Mouse (Mus musculus): Measurements from ENCODE around the gene Pdzd9. TPM values are rescaled to one million over a fixed set of nuclear protein-coding genes. Genes with fewer than 3 reads are reported as not detected.
A peak's percentile ranks its signal among the peaks of the same experiment; 100 is the strongest.
"Not testable (repeated sequence)": the region's sequence is repeated elsewhere in the genome, so short reads cannot be mapped to it uniquely, and the experiment has no call there.

Pdzd9 gene
- polyA plus RNA-seq (2014; fragmentation: Nextera tagmentation; extraction: Ambion mirVana) = 0.23 and 0.29 TPM in 2 replicates

- Histone ChIP-seq H3K27ac (ENCODE audit: low read depth, low read length) (no peak within 1 kb of the TSS), H3K4me1 (replicated peaks; ENCODE audit: control insufficient read depth, insufficient read depth, low read length) (no peaks in the 10 kb centered on the region), H3K36me3 (ENCODE audit: control insufficient read depth, insufficient read depth, low read length) (no peaks in the 10 kb centered on the region), H3K9ac (ENCODE audit: low read depth, low read length) (no peak within 1 kb of the TSS; the same call in 1 of the 2 replicates), H3K4me2 (no peak within 1 kb of the TSS), H3K9me3 (ENCODE audit: control insufficient read depth, low read length) (no peaks in the 10 kb centered on the region), H3K27me3 (replicated peaks; ENCODE audit: control insufficient read depth, insufficient read depth, low read length) (no peaks in the 10 kb centered on the region), H3K4me3 (ENCODE audit: low read depth, low read length) (no peak within 1 kb of the TSS)
- WGBS = 22% methylated on average over 14 of the region's 14 CpGs
- DNase-seq (ENCODE audit: low spot score) (peak; percentile 74), ATAC-seq (replicated peaks; ENCODE audit: low FRiP score) (peak; percentile 52; the same call in 1 of the 2 replicates)
Observed at GRCm38 (mm10) chr7:120670153-120670875, at the start of gene Pdzd9. TSS of gene Pdzd9 (minus strand) at chr7:120670343.

- Histone ChIP-seq H3K9me3 (ENCODE audit: control insufficient read depth, low read length) (no peaks in the 10 kb centered on the region), H3K4me3 (ENCODE audit: low read depth, low read length) (no peak overlapping the region), H3K27ac (ENCODE audit: low read depth, low read length) (no peak overlapping the region), H3K27me3 (replicated peaks; ENCODE audit: control insufficient read depth, insufficient read depth, low read length) (no peaks in the 10 kb centered on the region), H3K4me1 (replicated peaks; ENCODE audit: control insufficient read depth, insufficient read depth, low read length) (no peaks in the 10 kb centered on the region), H3K36me3 (ENCODE audit: control insufficient read depth, insufficient read depth, low read length) (no peaks in the 10 kb centered on the region), H3K9ac (ENCODE audit: low read depth, low read length) (no peak overlapping the region), H3K4me2 (no peak overlapping the region)
- WGBS = 72% methylated on average over 2 of the region's 2 CpGs
- ATAC-seq (replicated peaks; ENCODE audit: low FRiP score) (no peak), DNase-seq (ENCODE audit: low spot score) (no peak)
Observed at GRCm38 (mm10) chr7:120717261-120717660, 47.1 kb upstream of the Pdzd9 start.

GRCm38 (mm10) chr7:120713951-120714350 lies 43.8 kb upstream of the Pdzd9 start:
- DNase-seq (ENCODE audit: low spot score); H3K4me1 ChIP-seq (replicated peaks; ENCODE audit: control insufficient read depth, insufficient read depth, low read length); H3K4me2 ChIP-seq; H3K9me3 ChIP-seq (ENCODE audit: control insufficient read depth, low read length); H3K27ac ChIP-seq (ENCODE audit: low read depth, low read length); H3K36me3 ChIP-seq (ENCODE audit: control insufficient read depth, insufficient read depth, low read length); H3K9ac ChIP-seq (ENCODE audit: low read depth, low read length); H3K27me3 ChIP-seq (replicated peaks; ENCODE audit: control insufficient read depth, insufficient read depth, low read length); H3K4me3 ChIP-seq (ENCODE audit: low read depth, low read length); ATAC-seq (replicated peaks; ENCODE audit: low FRiP score): not testable (repeated sequence)
- WGBS = 85% methylated on average over 11 of the region's 11 CpGs

DNA sequence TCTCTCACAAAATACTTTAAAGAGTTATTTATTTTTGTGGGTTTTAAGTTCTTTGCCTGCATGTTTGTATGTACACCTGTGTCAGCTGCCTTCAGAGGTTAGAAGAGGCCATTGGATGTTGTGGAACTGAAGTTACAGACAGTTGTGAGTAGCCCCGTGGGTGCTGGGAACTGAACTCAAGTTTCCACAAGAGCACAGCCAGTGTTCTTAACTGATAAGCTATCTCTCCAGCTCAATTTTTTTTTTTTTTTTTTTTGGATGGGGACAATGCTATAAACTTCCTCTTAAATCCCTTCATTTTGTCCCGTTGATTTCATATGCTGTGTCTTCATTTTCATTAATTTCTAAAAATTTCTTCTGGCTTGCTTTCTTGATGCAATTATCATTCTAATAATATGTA lies 43.1 kb upstream of the Pdzd9 start:
- H3K27me3 ChIP-seq (replicated peaks; ENCODE audit: control insufficient read depth, insufficient read depth, low read length) = no peaks in the 10 kb centered on the region
- no peak overlapping the region for H3K4me3 ChIP-seq (ENCODE audit: low read depth, low read length)
- DNase-seq (ENCODE audit: low spot score) = no peak
- ATAC-seq (replicated peaks; ENCODE audit: low FRiP score) = no peak
- no peak overlapping the region for H3K4me2 ChIP-seq
- H3K27ac ChIP-seq (ENCODE audit: low read depth, low read length) = no peak overlapping the region
- WGBS = 62% methylated on average over 2 of the region's 2 CpGs
- H3K36me3 ChIP-seq (ENCODE audit: control insufficient read depth, insufficient read depth, low read length) = no peaks in the 10 kb centered on the region
- H3K4me1 ChIP-seq (replicated peaks; ENCODE audit: control insufficient read depth, insufficient read depth, low read length) = no peaks in the 10 kb centered on the region
- no peaks in the 10 kb centered on the region for H3K9me3 ChIP-seq (ENCODE audit: control insufficient read depth, low read length)
- no peak overlapping the region for H3K9ac ChIP-seq (ENCODE audit: low read depth, low read length)

- ATAC-seq (replicated peaks; ENCODE audit: low FRiP score) (no peak), DNase-seq (ENCODE audit: low spot score) (no peak)
- WGBS = 90% methylated on average over 2 of the region's 2 CpGs
- H3K9ac ChIP-seq (ENCODE audit: low read depth, low read length) = no peak overlapping the region
- H3K4me2 ChIP-seq = no peak overlapping the region
- H3K4me1 ChIP-seq (replicated peaks; ENCODE audit: control insufficient read depth, insufficient read depth, low read length) = no peaks in the 10 kb centered on the region
- H3K36me3 ChIP-seq (ENCODE audit: control insufficient read depth, insufficient read depth, low read length) = no peaks in the 10 kb centered on the region
- H3K27me3 ChIP-seq (replicated peaks; ENCODE audit: control insufficient read depth, insufficient read depth, low read length) = no peaks in the 10 kb centered on the region
- H3K27ac ChIP-seq (ENCODE audit: low read depth, low read length) = no peak overlapping the region
- H3K4me3 ChIP-seq (ENCODE audit: low read depth, low read length) = no peak overlapping the region
- no peaks in the 10 kb centered on the region for H3K9me3 ChIP-seq (ENCODE audit: control insufficient read depth, low read length)
Observed at GRCm38 (mm10) chr7:120712071-120712470, 41.9 kb upstream of the Pdzd9 start.

- Histone ChIP-seq H3K27ac (ENCODE audit: low read depth, low read length) (no peak overlapping the region), H3K4me1 (replicated peaks; ENCODE audit: control insufficient read depth, insufficient read depth, low read length) (peaks cover 6% of the 10 kb centered on the region; the same call in 1 of the 2 replicates), H3K9ac (ENCODE audit: low read depth, low read length) (no peak overlapping the region), H3K4me3 (ENCODE audit: low read depth, low read length) (no peak overlapping the region), H3K4me2 (no peak overlapping the region), H3K9me3 (ENCODE audit: control insufficient read depth, low read length) (no peaks in the 10 kb centered on the region), H3K27me3 (replicated peaks; ENCODE audit: control insufficient read depth, insufficient read depth, low read length) (no peaks in the 10 kb centered on the region), H3K36me3 (ENCODE audit: control insufficient read depth, insufficient read depth, low read length) (no peaks in the 10 kb centered on the region)
- WGBS = 50% methylated on average over 3 of the region's 3 CpGs
- ATAC-seq (replicated peaks; ENCODE audit: low FRiP score) (no peak), DNase-seq (ENCODE audit: low spot score) (no peak)
Observed at GRCm38 (mm10) chr7:120703888-120704287, 33.7 kb upstream of the Pdzd9 start.

- Histone ChIP-seq H3K27me3 (replicated peaks; ENCODE audit: control insufficient read depth, insufficient read depth, low read length) (no peaks in the 10 kb centered on the region), H3K9me3 (ENCODE audit: control insufficient read depth, low read length) (no peaks in the 10 kb centered on the region), H3K4me3 (ENCODE audit: low read depth, low read length) (no peak overlapping the region), H3K36me3 (ENCODE audit: control insufficient read depth, insufficient read depth, low read length) (no peaks in the 10 kb centered on the region), H3K27ac (ENCODE audit: low read depth, low read length) (no peak overlapping the region), H3K4me1 (replicated peaks; ENCODE audit: control insufficient read depth, insufficient read depth, low read length) (peaks cover 15% of the 10 kb centered on the region), H3K4me2 (no peak overlapping the region), H3K9ac (ENCODE audit: low read depth, low read length) (no peak overlapping the region)
- DNase-seq (ENCODE audit: low spot score) (no peak), ATAC-seq (replicated peaks; ENCODE audit: low FRiP score) (no peak)
- 76% methylated on average over 6 of the region's 6 CpGs for WGBS
Observed at GRCm38 (mm10) chr7:120699586-120699985, 29.4 kb upstream of the Pdzd9 start.

GRCm38 (mm10) chr7:120696331-120696730 lies 26.2 kb upstream of the Pdzd9 start:
- Histone ChIP-seq H3K9me3 (ENCODE audit: control insufficient read depth, low read length) (no peaks in the 10 kb centered on the region), H3K9ac (ENCODE audit: low read depth, low read length) (no peak overlapping the region), H3K36me3 (ENCODE audit: control insufficient read depth, insufficient read depth, low read length) (peaks cover 1% of the 10 kb centered on the region; the same call in 1 of the 2 replicates), H3K4me2 (no peak overlapping the region), H3K27me3 (replicated peaks; ENCODE audit: control insufficient read depth, insufficient read depth, low read length) (no peaks in the 10 kb centered on the region), H3K4me1 (replicated peaks; ENCODE audit: control insufficient read depth, insufficient read depth, low read length) (peaks cover 13% of the 10 kb centered on the region), H3K27ac (ENCODE audit: low read depth, low read length) (no peak overlapping the region), H3K4me3 (ENCODE audit: low read depth, low read length) (no peak overlapping the region)
- DNase-seq (ENCODE audit: low spot score) (no peak), ATAC-seq (replicated peaks; ENCODE audit: low FRiP score) (no peak)
- 88% methylated on average over 2 of the region's 2 CpGs for WGBS

- Histone ChIP-seq H3K27me3 (replicated peaks; ENCODE audit: control insufficient read depth, insufficient read depth, low read length) (no peaks in the 10 kb centered on the region), H3K4me1 (replicated peaks; ENCODE audit: control insufficient read depth, insufficient read depth, low read length) (peaks cover 13% of the 10 kb centered on the region), H3K9ac (ENCODE audit: low read depth, low read length) (no peak overlapping the region), H3K27ac (ENCODE audit: low read depth, low read length) (no peak overlapping the region), H3K4me2 (no peak overlapping the region), H3K36me3 (ENCODE audit: control insufficient read depth, insufficient read depth, low read length) (peaks cover 4% of the 10 kb centered on the region; the same call in 1 of the 2 replicates), H3K9me3 (ENCODE audit: control insufficient read depth, low read length) (no peaks in the 10 kb centered on the region), H3K4me3 (ENCODE audit: low read depth, low read length) (no peak overlapping the region)
- DNase-seq (ENCODE audit: low spot score) = no peak
- ATAC-seq (replicated peaks; ENCODE audit: low FRiP score) = peak; percentile 34; the same call in 1 of the 2 replicates
- WGBS = 19% methylated on average over 1 of the region's 1 CpGs
Observed at GRCm38 (mm10) chr7:120695641-120696040, 25.5 kb upstream of the Pdzd9 start.

Data from liver, embryonic 11.5 days (tissue).